Mouse (Mus musculus) kidney, adult 8-10 months (tissue): ENCODE results near the gene Spata21.

Source experiments
- DNase-seq, 2 experiments: peaks; one replicate each; pipeline ENCODE4 v3.0.0; 2022

The Spata21 gene

DNA sequence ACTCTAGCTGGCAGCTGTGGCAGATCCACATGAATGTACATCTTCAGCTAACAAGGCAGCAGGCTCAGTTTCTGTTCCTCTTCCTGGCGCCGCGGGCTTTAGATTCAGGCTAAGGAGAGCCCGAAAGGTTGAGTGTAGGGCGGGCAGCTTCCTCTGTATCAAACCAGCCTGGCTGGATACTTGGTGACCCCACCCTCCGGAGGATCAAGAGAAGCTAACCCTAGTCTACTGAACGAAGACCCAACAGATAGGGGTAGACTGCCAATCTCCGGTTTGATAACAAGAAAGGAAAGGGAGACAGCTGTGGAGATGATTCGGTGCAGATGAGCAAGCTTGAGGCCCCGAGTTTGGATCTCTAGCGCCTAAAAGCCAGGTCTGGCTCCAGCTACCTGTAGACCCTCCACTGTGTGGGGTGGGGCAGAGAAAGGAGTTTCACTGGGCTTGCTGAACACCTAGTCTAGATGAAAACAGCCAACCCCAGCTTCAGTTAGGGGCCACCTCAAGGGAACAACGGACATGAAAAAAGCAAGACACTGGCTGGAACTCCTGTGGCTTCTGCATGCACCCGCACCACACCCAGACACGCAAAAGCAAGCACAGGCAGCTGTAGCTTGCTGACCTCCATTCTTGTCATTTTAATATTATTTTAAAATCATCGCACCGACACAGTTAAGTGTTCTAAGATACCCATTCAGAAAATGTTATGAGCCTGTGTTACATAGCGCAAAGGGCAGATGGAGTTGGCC, 11.2 kb upstream of the Spata21 start:
- DNase-seq, result no peak

DNA sequence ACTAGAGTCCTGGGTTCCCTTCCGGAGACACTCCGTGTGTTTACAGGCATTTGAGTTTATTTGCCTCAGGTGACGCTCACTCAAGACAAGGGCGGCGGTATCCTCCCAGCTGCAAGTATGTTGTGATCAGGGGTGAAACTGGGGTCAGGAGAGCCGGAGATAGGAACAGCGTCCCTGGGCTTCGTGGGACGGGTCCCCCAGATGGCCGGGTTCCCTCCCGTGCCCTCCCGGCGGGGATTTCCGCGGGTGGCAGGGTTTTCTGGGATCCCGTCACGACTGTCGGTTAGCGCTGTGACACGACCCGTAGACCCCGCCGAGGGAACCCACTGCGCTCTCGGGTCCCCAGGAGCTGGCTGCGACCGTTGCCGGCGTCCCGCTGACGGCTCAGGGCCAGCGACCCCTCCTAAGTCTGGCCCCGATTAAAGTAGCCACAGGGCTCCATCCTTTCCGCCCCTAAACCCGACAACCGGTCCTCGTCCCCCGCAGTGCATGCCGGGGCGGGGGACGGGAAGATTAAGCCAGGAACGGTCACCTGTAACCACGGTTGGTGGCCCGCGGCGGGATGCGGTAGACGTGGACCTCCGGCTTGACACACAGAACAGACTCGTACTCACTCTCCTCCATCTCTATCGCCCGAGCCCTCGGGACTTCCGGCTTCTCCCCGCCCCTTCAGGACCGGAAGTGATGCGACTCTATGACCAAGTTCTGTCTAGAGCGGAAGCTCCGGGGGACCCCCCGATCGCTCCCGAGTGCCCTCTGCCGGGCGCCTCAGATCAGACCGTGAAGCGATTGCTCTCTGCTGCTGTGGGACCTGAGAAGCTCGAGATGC, 10.2 kb upstream of the Spata21 start, which contains the start of gene Necap2:
Necap2 (minus strand) TSS at position 677 of the 829 bp plus-strand sequence.
- peak; percentile 93 to 95 for DNase-seq

DNA sequence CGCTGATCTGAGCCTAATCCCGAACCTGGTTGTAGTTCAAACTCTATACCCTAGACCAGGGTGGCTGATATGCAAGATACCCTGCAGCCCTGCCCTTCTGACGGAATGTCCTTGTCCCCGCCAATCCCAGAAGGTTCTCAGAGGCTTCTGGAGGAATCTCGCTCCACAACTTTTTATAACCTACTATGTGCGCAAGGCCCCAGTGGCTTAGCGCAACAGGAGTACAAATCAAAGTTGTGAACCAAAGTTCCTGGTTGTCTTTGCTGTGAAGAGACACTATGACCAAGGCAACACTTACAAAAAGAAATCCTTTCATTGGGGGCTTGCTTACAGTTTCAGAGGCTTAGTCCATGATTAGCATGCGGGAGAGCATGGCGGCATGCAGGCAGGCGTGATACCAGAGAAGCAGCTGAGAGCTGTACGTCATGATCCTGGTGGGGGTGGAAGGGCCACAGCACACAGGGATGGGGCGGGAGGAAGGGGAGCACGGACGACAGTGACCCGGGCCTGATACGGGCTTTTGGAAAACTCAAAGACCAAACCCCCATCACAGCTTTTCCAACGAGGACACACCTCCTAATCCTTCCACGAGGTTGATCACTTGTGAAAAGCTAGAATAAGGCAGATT, 9.5 kb upstream of the Spata21 start:
- DNase-seq, result no peak

DNA sequence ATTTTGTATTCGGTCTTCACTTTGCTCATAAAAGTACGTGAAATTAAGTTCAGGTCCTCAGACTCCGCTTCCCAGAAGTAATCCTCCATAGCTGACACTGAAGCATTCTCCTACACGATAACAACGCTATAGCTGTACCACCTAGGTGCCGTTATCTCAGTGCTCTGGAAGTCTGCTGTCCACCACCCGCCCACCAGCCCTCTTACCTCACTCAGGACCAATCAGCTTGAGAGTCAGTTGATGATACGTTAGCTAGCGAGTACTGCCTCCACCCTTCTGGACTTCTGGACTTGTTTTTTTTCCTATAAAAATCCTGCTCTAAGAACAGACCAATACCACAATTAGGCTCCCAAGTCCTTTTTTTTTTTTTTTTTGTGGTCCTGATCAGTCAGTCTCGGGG, 1.3 kb upstream of the Spata21 start:
- DNase-seq, result no peak

DNA sequence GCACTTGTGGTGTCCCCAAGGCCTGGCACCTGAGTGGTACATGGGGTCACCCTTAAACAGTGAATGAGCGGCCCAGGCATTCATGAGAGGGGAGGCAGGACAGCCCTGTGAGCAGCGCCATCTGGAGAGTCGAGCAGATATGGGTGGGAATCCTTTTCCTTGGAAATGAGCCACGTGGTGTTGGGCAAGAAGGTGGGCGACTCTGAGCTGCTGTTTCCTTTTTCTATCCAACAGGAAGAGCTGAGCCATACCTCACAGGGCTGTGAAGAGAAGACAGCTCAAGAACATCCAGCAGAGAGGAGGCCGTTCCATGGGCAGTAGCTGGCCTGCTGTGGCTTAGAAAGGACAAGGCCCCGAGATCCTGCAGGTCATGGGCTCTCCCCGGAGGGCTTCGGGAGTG, 581 bp downstream of the Spata21 start:
- no peak for DNase-seq

DNA sequence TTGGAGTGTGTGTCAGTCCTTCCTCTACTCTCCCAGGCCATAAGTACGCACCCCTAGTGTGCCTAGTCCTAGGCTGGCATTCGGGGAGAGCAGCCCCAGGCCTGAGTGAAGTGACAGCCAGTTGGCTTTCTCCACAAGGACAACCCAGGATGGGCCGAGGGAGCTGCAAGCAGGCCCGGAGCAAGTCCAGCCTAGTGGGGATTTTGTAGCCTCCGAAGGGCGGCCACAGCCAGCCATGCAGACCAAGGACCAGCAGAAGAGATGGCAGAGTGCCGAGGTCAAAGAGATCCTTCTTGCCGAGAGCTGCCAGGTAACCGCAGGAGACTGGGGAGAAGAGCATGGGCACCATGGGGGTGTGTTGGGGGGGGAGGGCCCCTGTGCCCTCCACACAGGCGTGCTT, 6.9 kb downstream of the Spata21 start:
- peak; percentile 32 to 33 for DNase-seq

DNA sequence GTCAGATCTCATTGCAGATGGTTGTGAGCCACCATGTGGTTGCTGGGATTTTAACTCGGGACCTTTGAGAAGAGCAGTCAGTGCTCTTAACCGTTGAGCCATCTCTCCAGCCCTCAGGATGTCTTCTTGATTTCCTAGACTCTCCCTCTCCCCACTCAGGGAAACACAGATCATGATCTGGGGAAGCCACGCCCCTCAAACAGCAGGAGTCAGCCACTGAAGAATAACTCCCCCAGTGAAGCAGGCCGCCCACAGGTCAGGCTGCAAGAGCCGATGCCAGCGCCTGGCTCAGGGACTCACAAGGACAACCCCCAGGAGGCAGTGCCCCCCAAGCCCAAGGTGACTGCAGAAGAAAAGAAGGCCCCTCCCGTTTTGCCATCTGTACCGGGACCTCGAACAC, 8.6 kb downstream of the Spata21 start:
- DNase-seq, result no peak

DNA sequence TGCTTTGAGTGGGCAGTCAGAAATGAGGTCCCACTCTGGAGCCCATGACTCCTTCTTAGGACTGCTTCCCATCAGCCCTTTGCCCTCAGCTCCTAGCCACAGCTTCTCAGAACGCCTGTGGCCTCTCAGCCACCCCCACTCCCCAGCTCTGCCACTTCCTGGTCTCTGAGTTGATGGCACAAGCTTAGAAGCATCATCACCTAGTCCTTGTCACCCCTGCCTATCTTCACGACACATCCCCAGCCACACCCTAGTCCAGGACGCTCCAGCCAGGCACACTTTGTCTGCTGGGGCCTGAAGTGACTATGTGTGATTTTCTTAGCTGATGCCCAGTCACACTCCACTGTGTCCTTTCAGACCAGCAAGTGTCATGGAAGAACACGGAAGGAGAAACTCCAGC, 10.8 kb downstream of the Spata21 start:
- no peak for DNase-seq

DNA sequence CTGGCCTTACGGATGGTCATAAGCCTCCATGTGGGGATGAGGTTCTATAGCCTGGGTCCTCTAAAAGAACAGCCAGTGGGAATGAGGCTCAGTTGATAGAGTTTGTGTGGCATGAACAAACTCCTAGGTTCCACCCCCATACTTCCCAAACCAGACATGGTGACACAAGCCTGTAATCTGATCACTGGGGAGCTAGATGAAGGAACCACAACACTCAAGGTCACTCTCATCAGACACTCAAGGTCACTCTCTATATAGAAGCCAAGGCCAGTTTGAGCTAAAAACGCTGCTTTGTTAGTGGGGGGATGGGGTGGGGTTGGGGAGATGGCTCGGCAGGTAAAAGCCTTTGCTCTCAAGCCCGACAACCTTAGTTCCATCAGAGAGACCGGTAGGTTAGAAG, 11.8 kb downstream of the Spata21 start:
- no peak for DNase-seq

DNA sequence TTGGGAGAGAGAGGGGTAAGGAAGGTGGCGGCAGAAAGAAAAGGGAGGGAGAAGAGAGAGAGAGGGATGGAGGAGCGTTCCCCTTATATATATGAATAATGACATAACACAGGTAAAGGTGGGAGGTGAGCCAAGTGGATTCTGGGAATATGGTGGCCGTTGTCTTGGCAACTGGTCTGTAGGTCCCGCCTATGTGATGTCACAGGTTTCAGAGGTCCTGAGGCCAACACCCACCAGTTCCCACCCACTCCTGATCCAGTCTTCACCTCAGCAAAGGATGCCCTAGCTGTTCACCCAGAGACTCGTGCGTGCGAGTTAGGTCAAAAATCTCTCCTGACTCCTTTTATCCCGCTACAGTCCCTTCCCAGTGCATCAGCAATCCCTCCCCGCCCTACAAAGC, 13.2 kb downstream of the Spata21 start:
- DNase-seq, result no peak

DNA sequence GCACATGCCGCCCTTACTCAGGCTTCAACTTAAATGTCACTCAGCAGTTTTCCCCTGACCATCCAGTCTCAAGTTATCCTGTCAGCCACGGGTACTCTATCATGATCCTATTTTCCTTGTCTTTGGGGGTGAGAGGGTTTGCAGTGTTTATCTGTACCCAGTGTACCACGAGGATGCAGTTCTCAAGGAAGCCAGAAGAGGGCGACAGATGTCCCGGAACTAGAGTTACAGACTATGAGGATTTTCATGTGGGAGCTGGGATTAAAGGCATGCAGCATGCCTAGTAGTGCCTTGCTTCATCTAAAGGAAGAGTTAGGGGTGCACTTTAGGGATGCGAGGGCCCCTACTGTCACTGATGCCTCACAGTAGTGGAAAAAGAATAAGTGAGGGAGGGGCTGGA, 13.7 kb downstream of the Spata21 start:
- DNase-seq, result peak in 1 of 2 experiments; percentile 59

DNA sequence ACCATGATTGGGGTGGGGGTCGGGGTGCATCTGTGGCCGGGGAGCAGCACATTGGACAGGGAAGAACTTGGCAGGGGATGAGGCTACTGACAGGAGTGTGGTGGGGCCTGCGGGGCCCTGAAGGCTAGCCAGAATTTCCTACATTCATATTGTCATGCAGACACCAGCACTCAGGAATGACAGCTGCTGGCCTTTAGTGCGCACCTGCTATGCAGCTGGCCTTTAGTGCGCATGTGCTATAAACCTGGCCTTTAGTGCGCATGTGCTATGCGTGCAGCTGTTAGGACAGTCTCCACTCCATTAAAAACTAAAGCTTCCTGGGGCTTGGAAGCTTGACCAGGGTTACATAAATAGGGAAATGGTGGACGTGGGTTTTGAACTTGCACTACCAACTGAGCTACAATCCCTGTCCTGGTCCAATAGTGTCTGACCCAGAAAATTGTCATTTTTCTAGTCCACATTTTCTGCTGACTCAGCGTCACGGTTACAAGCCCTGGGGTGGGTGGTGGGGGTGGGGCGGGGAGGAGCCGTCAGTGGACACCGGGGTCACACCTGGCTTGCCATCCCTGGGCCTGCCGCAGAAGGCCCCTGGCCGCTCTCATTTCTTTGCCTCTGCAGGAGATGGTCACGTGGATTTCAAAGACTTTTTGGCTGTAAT, 18.5 kb downstream of the Spata21 start:
- no peak for DNase-seq

DNA sequence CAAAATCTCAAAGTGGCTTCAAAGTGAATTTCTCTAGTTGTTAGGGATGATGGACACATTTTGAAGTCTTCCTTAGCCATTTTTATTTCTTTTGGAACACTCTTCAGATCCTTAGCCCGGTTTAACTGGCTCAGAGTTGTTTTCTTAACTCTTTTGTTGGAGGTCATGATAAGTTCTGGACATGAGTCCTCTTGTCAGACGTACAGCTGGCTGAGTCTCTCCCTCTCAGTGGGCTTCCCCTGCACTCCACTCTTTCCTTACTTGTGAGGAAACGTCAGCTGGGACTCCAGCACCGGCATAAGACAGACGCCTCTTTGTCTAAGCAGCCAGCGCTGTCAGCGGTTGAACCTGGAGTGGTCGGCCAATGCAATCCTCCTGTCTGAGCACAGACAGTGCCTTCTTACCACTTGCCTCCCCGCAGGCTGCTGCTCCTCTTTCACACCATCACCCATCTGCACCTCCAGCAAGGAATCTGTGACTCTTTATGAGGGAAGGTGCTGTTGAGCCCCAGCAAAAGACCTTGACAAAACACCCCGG, 20.1 kb downstream of the Spata21 start:
- DNase-seq, result no peak

DNA sequence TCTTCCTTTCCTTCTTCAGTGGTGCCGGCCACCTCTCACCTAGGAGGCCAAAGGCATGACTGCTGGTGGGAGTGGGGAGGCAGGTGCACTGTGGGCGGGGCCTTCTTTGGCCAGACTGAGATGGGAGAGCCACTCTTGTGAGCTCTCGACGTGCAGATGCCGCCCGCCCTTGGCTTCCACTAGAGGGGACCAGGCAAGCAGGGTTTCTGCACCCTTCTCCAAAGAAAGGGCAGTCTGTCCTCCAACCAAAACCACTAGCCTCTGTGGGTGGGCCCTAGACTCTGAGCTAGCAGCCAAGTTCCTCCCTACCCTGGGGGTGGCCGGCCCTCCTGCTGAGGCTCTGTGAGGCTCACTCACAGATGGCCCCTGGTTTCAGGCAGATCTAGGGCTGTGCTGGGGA, 25.7 kb downstream of the Spata21 start:
- no peak for DNase-seq

DNA sequence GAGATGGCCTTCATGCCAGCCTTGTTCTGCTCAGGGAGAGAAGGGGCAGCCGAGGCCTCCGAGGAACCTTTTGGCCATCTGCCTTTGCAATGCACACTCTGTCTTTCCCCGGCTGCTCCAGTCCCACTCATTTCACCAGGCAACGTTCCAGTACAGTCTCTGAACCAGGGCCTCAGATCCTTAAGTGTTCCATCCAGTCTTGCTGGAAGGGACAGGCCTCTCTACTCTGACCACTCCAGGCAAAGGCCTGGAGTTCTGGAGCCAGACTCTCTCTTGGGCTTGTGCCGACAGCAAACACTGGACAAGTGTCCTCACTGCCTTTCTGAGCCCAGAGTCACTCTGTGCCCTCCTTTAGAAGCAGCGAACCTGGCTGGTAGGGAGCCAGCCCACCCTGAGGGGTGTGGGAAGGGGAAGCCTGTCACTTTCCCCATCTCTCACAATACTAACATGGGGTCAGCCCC, 26.4 kb downstream of the Spata21 start:
- no peak for DNase-seq

DNA sequence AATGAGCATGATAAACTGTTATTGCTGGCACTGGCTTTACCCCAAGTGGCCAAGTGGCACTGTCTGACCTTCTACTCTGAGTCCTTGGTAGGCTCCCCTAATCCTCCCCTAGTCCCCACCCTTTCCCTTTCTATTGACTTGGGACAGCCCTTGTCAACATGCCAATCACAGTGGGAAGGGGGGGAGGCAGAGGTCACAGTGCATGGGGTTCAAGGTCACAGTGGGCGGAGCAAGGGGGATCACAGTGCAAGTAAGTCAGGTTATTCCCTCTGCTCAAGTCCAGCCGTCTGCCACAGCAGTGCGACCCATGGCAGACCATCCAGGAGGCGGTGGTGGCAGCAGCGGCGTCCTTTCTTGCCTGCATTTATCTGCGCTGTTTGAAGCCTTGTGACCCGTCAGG, 27.3 kb downstream of the Spata21 start:
- no peak for DNase-seq

DNA sequence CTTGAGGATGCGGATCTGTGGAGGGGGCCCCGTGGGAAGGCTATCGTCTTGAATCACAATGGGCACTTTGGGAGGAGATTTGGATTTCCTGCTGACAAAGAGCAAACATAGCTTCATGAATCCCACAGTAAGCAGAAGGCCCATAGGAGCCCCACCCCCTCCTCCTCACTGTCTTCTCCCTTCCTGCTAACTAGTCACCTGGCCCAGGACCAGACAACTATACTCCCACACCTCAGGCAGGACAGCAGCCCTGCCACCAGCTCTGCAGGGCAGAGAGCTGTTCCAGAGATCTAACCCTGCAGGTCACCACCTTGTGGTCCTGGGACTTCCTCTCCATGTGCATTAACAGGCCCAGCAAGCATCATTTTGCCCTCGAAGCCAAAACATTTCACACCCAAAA, 30.6 kb downstream of the Spata21 start:
- no peak for DNase-seq

DNA sequence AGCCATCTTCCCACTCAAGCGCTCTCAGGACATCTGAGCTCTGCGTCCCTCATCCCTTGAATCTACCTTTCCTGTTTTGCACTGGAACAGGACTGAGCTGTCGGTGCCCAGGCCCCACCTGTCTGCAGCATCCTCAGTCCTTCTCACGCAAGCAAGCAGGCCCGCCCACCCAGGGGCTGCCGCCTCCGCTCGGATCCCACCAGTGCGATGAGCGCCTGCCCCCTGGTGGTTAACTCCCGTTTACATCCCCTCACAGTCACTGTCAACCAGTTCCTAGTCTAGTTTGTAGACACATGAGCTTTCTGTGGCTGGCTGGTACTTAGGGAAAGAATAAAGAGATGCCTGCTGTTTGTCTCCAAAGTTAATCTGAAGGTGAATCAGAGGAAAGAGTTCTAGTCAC, 32.6 kb downstream of the Spata21 start:
- peak in 1 of 2 experiments; percentile 32 for DNase-seq

DNA sequence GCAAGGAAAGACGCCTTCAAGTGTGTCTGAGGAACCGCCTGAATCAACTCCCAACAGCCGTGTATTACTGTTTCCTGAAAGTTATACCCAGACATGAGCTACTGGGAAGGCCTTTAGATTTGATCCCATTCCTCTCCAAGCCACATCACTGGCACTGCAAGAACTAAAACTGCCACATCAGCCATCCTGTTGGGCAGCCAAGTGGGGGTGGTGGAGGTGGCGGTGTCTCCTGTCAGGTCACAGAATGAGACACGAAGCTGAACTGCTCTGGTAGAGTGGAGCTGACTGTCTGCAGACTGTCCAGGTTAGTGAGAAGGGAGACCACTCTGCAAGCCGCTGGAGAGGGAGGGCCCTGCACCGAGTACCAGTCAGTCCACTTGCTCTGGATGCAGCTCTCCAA, 34.5 kb downstream of the Spata21 start:
- DNase-seq, result no peak

DNA sequence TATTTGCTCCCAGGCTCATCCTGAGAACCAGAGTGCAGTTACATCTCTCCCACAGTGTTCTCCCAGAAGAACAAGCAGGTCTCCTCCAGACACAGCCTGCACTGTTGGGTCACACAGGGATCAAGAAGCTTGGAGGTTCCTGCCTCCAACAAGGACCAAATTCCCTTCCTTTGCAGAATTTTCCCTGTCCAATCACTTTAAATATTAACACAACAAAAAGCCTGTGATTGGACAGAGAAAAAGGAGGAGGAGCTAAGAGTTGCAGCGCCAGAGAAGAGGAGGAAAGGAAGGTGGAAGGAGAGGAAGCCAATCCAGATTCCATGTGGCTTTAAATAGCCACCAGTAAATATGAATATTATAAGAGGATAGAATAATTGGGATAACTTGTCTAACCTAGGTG, 34.9 kb downstream of the Spata21 start:
- peak in 1 of 2 experiments; percentile 26 for DNase-seq

DNA sequence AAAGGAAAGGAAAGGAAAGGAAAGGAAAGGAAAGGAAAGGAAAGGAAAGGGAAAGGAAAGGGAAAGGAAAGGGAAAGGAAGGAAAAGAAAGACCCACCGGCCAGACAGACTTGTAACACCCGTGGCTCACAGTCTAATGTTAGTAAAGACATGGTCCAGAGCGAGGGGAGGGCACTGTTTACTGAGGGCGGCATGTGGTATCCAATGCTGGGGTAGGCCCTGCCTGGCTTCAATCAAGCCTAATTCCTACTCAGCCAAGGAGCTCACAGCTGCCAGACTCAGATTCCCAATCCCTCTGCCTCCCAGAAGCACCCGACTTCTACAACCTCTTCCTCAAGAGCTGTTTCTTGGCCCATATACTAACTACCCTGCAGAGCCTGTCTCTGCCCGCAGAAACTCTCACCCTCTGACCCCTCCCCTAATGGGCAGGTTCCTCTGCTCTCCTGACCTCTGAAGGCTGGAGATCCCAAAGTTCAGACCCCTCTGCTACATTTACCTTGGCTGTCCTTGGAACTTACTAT, 41.1 kb downstream of the Spata21 start:
- DNase-seq, result no peak

DNA sequence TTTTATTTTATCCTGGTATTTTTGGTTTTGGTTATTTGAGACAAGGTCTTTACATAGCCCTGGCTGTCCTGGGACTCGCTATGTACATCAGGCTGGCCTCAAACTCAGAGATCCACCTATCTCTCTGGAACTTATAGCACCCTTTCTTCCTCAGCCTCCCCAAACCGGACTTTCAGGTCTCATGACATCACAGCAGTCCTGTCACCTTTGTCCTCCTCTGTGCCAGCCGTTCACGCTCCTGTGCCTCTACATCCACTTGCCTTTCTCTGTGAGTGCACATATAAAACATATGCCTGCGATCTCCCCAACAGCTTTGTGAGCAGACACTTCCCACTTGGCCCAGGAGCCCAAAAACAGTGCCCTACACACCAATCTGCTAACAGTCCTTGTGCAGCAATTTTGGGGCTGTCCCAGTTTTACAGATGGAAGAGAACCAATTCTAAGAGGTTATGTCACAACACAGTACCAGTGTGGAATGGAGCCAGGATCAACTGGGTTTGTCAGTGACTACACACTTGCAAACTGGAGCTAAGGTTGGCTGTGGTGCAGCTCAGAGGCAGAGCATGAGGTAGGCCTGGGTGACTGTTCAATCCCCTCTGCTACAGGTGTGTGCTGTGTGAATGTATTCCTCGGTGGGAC, 42.7 kb downstream of the Spata21 start:
- peak in 1 of 2 experiments; percentile 46 for DNase-seq
